Mouse (Mus musculus): ENCODE measurements around the gene Smad3. TPM values are rescaled to one million over a fixed set of nuclear protein-coding genes. Genes with fewer than 3 reads are reported as not detected.

Smad3 gene
- polyA plus RNA-seq, 1 experiment from 2014 or later = 17.5 TPM

GRCm38 (mm10) chr9:63724750-63725149 is 33.0 kb downstream of the Smad3 start:
- ATAC-seq (ENCODE audit: insufficient read depth, low FRiP score, low read depth) = no peak
- Histone ChIP-seq H3K9ac (no peak overlapping the region), H3K9me3 (no peaks in the 10 kb centered on the region), H3K4me1 (peaks cover 46% of the 10 kb centered on the region), H3K27ac (no peak overlapping the region), H3K36me3 (no peaks in the 10 kb centered on the region), H3K4me2 (no peak overlapping the region), H3K27me3 (replicated peaks) (no peaks in the 10 kb centered on the region), H3K4me3 (replicated peaks) (no peak overlapping the region)
- 77% methylated on average over 5 of the region's 5 CpGs for WGBS

- Histone ChIP-seq H3K4me3 (replicated peaks) (no peak overlapping the region), H3K27ac (peak overlapping the region; percentile 45; the same call in 1 of the 2 replicates), H3K9me3 (no peaks in the 10 kb centered on the region), H3K4me1 (peaks cover 47% of the 10 kb centered on the region), H3K9ac (no peak overlapping the region), H3K27me3 (replicated peaks) (no peaks in the 10 kb centered on the region), H3K4me2 (no peak overlapping the region), H3K36me3 (no peaks in the 10 kb centered on the region)
- 84% methylated on average over 9 of the region's 9 CpGs for WGBS
- ATAC-seq (ENCODE audit: insufficient read depth, low FRiP score, low read depth) = no peak
Observed at GRCm38 (mm10) chr9:63722918-63723317, 34.9 kb downstream of the Smad3 start.

DNA sequence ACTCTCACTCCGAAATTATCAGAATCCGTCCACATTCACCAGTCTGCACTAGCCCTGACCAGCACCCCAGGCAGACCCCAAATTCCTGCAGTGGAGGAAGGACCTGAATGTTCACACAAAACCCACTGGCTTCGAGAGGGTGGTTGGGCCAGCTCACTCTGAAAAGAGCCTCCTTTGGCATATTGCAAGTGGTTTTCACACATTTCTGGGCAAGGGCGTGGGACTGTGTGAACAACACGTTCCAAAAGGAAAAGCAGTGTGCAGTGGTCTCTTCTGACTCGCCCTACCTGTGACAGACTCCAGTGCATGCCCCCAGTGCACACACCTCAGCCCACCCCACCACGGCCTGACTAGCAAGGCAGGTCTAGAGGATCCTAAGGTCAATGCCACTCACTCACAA is 35.4 kb downstream of the Smad3 start:
- Histone ChIP-seq H3K27me3 (replicated peaks) (no peaks in the 10 kb centered on the region), H3K27ac (peak overlapping the region; percentile 45; the same call in 1 of the 2 replicates), H3K36me3 (no peaks in the 10 kb centered on the region), H3K4me3 (replicated peaks) (no peak overlapping the region), H3K4me2 (no peak overlapping the region), H3K9me3 (no peaks in the 10 kb centered on the region), H3K4me1 (peaks cover 49% of the 10 kb centered on the region), H3K9ac (no peak overlapping the region)
- ATAC-seq (ENCODE audit: insufficient read depth, low FRiP score, low read depth) = no peak
- WGBS = 84% methylated on average over 7 of the region's 7 CpGs

DNA sequence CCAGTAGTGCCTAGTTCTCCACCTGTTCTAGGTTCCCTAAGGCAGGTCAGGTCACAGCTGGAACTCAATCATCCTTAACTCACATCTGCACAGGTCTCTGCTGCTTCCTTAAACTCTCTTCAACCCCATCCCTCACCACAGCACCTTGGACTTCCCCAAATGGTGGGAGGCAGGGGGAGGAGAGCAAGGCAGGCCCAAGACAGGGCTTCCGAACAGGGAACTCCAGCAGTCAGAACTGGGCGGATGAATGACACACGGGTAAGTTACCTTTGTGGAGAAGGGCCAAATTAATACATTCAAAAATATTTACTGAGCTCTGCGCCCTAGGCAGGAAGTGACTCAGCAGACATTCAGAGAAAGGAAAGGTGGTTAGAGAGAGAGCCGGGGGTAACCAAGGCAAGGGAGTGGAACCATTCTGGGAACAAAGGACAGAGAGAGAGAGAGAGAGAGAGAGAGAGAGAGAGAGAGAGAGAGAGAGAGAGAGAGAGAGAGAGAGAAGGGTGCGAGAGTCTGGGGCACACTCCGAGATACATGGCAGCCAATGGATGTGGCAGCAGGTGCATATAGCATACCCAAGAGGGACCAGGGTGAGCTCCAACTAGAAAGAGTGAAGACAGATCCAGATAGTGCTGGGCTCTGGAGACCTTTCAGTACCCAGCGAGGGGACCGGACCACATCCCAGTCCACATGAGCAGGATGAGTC is 36.1 kb downstream of the Smad3 start:
- H3K4me1 ChIP-seq = peaks cover 50% of the 10 kb centered on the region
- no peak overlapping the region for H3K4me3 ChIP-seq (replicated peaks)
- no peak overlapping the region for H3K4me2 ChIP-seq
- H3K27ac ChIP-seq = peak overlapping the region; percentile 66; the same call in 1 of the 2 replicates
- ATAC-seq (ENCODE audit: insufficient read depth, low FRiP score, low read depth) = no peak
- H3K9ac ChIP-seq = no peak overlapping the region
- 58% methylated on average over 9 of the region's 9 CpGs for WGBS
- no peaks in the 10 kb centered on the region for H3K27me3 ChIP-seq (replicated peaks)
- H3K36me3 ChIP-seq = no peaks in the 10 kb centered on the region
- no peaks in the 10 kb centered on the region for H3K9me3 ChIP-seq

GRCm38 (mm10) chr9:63720715-63721114 is 37.1 kb downstream of the Smad3 start:
- H3K36me3 ChIP-seq = no peaks in the 10 kb centered on the region
- no peak overlapping the region for H3K4me3 ChIP-seq (replicated peaks)
- peak; percentile 5; the same call in 1 of the 2 replicates for ATAC-seq (ENCODE audit: insufficient read depth, low FRiP score, low read depth)
- no peak overlapping the region for H3K9ac ChIP-seq
- peaks cover 51% of the 10 kb centered on the region for H3K4me1 ChIP-seq
- no peak overlapping the region for H3K4me2 ChIP-seq
- no peaks in the 10 kb centered on the region for H3K27me3 ChIP-seq (replicated peaks)
- WGBS = 41% methylated on average over 6 of the region's 6 CpGs
- peak overlapping the region; percentile 66; the same call in 1 of the 2 replicates for H3K27ac ChIP-seq
- H3K9me3 ChIP-seq = no peaks in the 10 kb centered on the region

- WGBS = 73% methylated on average over 16 of the region's 16 CpGs
- Histone ChIP-seq H3K9me3 (no peaks in the 10 kb centered on the region), H3K27ac (peak overlapping the region; percentile 24; the same call in 1 of the 2 replicates), H3K27me3 (replicated peaks) (no peaks in the 10 kb centered on the region), H3K4me1 (peaks cover 53% of the 10 kb centered on the region), H3K4me2 (no peak overlapping the region), H3K9ac (no peak overlapping the region), H3K4me3 (replicated peaks) (no peak overlapping the region), H3K36me3 (no peaks in the 10 kb centered on the region)
- no peak for ATAC-seq (ENCODE audit: insufficient read depth, low FRiP score, low read depth)
Observed at GRCm38 (mm10) chr9:63719770-63720440, 37.9 kb downstream of the Smad3 start.

DNA sequence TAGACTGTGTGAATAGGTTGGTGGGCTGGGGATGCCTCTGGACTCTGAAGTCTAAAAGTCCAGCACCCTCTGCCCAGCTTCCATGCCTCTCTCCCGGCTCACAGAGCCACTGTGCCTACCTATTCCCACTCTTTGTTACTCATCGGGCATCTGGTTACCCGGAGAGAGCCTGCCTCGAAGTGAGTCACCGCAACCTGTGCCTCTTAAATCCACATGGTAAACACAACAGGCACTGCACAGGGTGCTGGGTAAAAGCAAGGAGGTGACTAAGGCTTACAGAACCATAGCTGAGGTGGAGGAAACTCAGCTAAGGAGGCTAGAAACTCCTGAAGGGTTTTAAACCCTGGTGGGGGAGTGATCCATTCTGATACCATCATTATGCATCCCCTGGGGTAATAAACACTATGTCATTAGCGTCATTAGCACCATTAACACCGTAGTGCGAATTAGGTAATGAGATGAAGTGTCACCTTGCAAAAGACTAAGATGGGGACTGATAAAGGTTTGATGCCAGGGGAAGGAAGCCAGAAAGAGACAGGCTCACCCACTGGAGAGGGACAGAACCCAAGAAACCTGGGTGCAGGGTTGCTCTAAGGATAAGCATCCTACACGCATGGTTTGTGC is 38.9 kb downstream of the Smad3 start:
- peaks cover 53% of the 10 kb centered on the region for H3K4me1 ChIP-seq
- H3K9ac ChIP-seq = no peak overlapping the region
- no peaks in the 10 kb centered on the region for H3K9me3 ChIP-seq
- ATAC-seq (ENCODE audit: insufficient read depth, low FRiP score, low read depth) = no peak
- H3K4me3 ChIP-seq (replicated peaks) = no peak overlapping the region
- H3K27me3 ChIP-seq (replicated peaks) = no peaks in the 10 kb centered on the region
- H3K27ac ChIP-seq = no peak overlapping the region
- no peaks in the 10 kb centered on the region for H3K36me3 ChIP-seq
- 77% methylated on average over 9 of the region's 9 CpGs for WGBS
- H3K4me2 ChIP-seq = no peak overlapping the region

DNA sequence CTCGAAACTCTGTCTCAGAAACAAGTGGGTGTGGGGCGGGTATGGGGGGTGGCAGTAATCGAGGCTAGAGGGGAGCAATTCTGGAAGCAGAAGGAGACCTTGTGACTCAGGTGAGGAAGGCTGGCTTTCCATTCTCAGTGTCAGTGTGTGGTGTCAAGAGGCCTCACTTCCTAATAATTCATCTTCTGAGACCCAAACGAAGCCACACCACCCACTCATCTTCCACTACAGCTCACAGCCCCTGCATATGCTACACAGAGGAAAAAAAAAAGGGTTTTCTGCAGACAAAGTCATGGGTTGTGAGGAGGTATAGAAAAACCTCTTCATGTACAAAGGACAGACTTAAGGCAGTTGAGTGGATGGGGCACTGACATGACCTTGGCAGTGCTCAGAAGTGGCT is 39.6 kb downstream of the Smad3 start:
- Histone ChIP-seq H3K36me3 (no peaks in the 10 kb centered on the region), H3K9ac (no peak overlapping the region), H3K27me3 (replicated peaks) (no peaks in the 10 kb centered on the region), H3K4me1 (peaks cover 53% of the 10 kb centered on the region), H3K27ac (no peak overlapping the region), H3K4me2 (no peak overlapping the region), H3K4me3 (replicated peaks) (no peak overlapping the region), H3K9me3 (no peaks in the 10 kb centered on the region)
- 77% methylated on average over 4 of the region's 4 CpGs for WGBS
- ATAC-seq (ENCODE audit: insufficient read depth, low FRiP score, low read depth) = no peak

DNA sequence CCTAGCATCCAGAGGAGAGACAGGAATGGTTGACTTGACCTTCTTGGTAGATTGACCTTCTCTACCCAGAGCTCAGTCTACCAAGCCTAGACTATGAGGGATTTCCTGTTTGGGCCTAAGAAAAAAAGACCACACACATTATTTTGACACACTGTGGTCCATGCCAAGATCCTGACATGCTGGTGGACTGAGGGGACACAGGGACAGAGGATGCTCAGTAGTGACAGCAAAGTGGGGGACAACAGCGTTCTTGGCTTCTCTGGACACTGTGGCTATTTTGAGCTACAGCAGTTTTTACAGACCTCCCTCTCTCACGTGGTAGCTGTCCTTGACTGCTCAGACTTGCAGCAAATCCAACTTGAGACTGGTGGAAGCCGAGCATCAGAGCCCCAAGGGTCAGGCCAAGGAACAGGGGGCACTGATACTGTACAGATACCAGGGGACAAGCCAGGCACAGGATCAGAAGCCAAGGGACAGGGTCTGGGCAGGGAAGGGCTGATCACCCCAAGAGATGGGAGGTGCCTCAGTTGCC is 40.3 kb downstream of the Smad3 start:
- Histone ChIP-seq H3K9me3 (no peaks in the 10 kb centered on the region), H3K4me3 (replicated peaks) (no peak overlapping the region), H3K9ac (no peak overlapping the region), H3K27ac (peak overlapping the region; percentile 27; the same call in 1 of the 2 replicates), H3K36me3 (no peaks in the 10 kb centered on the region), H3K4me1 (peaks cover 57% of the 10 kb centered on the region), H3K4me2 (no peak overlapping the region), H3K27me3 (replicated peaks) (no peaks in the 10 kb centered on the region)
- ATAC-seq (ENCODE audit: insufficient read depth, low FRiP score, low read depth) = no peak
- 61% methylated on average over 3 of the region's 3 CpGs for WGBS

- peak overlapping the region; percentile 55 for H3K27ac ChIP-seq
- H3K4me3 ChIP-seq (replicated peaks) = no peak overlapping the region
- peaks cover 51% of the 10 kb centered on the region for H3K4me1 ChIP-seq
- ATAC-seq (ENCODE audit: insufficient read depth, low FRiP score, low read depth) = peak; percentile 38; the same call in 1 of the 2 replicates
- no peaks in the 10 kb centered on the region for H3K36me3 ChIP-seq
- no peaks in the 10 kb centered on the region for H3K27me3 ChIP-seq (replicated peaks)
- H3K4me2 ChIP-seq = 0 out of 2 replicates have a peak overlapping the region, but pooled peaks have one; percentile 3
- no peak overlapping the region for H3K9ac ChIP-seq
- 16% methylated on average over 18 of the region's 18 CpGs for WGBS
- H3K9me3 ChIP-seq = no peaks in the 10 kb centered on the region
Observed at GRCm38 (mm10) chr9:63716150-63717138, 41.4 kb downstream of the Smad3 start.

DNA sequence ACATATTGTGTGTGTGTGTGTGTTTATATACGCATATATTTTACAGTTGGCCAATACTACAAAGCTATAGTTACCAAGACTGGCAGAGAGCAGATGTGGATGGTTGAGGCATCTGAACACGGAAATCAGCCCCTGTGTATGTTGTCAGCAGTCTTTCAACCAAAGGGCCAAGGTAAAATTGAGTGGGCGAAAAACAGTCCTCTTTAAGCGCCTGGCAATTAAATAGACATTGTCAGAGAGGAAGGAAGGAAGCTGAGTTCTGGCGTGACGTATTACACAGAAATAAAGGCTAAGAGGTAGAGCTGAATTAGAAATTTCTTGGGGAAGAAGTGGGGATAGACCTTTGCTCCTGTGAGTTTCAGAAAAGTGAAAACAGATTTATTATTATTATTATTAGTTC is 43.2 kb downstream of the Smad3 start:
- no peak overlapping the region for H3K9ac ChIP-seq
- peaks cover 10% of the 10 kb centered on the region; the same call in 1 of the 2 replicates for H3K36me3 ChIP-seq
- H3K4me3 ChIP-seq (replicated peaks) = no peak overlapping the region
- no peak for ATAC-seq (ENCODE audit: insufficient read depth, low FRiP score, low read depth)
- no peak overlapping the region for H3K4me2 ChIP-seq
- peaks cover 35% of the 10 kb centered on the region for H3K4me1 ChIP-seq
- no peak overlapping the region for H3K27ac ChIP-seq
- WGBS = 78% methylated on average over 6 of the region's 6 CpGs
- H3K9me3 ChIP-seq = no peaks in the 10 kb centered on the region
- H3K27me3 ChIP-seq (replicated peaks) = no peaks in the 10 kb centered on the region

Measured in stomach, embryonic 15.5 days (tissue).